Mouse (Mus musculus) thymus, postnatal 36 days (tissue): Measurements from ENCODE around the gene Bak1.
"Not testable (repeated sequence)": the region's sequence is repeated elsewhere in the genome, so short reads cannot be mapped to it uniquely, and the experiment has no call there.

Source experiments
- DNase-seq, 2 experiments: peaks; one replicate each; pipeline ENCODE4 v3.0.0; 2022; ENCODE audit warnings: mixed read lengths in 2 of 2

Bak1 gene

GRCm38 (mm10) chr17:26977354-26977753, 51.5 kb downstream of the Bak1 start:
- not testable (repeated sequence) for DNase-seq

GRCm38 (mm10) chr17:26975415-26975814, 53.4 kb downstream of the Bak1 start:
- DNase-seq, result no peak

GRCm38 (mm10) chr17:26974547-26974946, 54.3 kb downstream of the Bak1 start:
- DNase-seq, result no peak

DNA sequence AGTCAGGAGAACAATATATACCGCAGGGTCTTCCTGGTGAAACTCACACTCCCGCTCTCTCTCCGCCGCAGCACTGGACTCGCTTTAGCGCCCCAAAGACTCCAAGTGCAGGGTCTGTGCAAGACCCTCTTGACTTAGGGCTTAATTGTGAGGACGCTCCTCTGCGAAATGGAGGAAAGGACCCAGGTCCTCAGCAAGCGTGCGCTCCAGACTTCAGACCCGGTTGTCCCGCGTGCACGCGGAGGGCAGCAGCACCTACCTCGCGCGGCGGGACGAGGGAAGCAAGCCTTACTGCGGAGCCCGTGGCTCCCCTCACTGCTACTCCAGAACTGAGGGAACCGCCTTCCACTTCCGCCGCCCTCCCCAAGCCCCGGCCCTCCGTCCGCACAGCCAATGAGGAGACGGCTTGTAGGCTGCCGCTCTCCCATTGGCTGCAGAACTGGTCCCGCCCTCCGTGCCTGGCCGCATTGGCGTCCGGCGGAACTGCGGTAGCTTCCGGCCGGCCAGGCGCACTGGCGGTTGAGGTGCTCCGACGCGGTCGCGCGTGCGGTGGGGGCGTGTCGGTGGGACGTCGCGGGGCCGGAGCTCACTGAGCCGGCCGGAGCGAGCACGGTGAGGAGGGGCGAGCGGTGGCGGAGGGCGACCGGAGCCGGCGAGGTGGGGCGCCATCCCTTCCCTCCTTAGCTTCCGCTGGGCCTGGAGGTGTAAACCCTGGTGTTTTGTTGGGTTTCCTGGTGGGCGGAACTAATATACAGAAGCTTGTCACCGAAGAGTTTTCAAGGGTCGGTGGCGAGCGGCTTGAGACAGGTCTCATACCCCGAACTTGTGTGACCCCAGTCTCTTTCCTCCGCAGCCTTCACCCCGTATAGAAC, 55.9 kb downstream of the Bak1 start, which contains the start of gene Zbtb9:
TSS of gene Zbtb9 (plus strand) at position 465 of the 872 bp plus-strand sequence.
- DNase-seq, result peak; percentile 96 to 98

DNA sequence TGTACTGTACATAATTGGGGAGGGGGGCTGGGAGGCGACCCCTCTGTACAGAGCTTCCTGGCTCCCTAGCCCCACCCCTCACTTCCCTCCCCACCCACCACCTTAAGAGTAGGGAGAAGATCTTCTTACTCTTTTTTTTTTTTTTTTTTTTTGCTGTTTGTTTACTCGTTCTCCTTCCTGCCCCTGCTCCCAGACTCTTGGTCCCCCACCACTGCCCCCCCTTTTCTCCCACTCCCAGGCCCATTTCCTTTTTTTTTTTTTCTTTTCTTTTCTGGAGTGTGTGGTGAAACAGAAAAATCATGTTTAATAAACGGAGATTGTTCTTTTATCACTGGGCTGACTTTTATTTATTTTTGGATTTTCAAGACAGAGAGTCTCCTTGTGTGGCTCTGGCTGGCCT, 56.7 kb downstream of the Bak1 start:
- no peak for DNase-seq

DNA sequence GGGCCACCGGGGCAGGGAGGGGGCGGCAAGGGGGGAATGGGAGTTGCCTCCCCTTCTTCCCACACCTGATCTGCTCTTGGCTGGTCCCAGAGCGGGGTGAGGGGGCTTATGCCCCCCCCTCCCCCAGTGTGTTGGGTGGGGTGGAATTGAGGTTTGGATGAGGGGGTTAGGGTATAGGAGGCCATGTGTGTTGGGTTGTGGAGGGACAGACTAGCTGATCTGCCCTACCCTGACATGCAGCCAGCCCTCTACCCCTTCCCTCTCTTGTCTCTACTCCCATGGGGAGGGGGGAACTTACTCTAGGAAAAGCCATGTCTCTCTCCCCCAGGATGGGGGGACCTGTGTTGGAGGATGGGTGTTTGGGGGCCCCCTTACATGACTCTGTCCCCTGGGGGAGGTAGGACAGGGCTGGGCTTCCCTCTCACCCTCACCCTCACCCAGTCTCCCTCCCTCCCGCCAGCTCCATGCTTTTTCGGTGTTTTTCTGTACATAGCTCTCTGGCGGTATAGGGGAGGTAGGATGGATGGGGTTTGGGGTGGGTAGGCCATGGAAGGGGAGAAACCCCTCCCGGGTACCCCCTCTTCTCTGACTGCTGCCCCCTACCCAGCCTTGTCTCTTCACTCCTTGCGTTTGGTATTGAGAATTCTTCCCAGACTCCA, 57.4 kb downstream of the Bak1 start:
- DNase-seq, result no peak

GRCm38 (mm10) chr17:26970221-26970620, 58.6 kb downstream of the Bak1 start:
- DNase-seq, result no peak
